Mouse (Mus musculus) testis, postnatal 10 days (tissue): Measurements from ENCODE around the gene Lrp6.

Experiments
- DNase-seq: peaks from one replicate; pipeline ENCODE4 v3.0.0; 2021; ENCODE audit warnings: low spot score

Gene Lrp6

GRCm38 (mm10) chr6:134567986-134568556 lies 1.3 kb upstream of the Lrp6 start:
- DNase-seq = no peak

DNA sequence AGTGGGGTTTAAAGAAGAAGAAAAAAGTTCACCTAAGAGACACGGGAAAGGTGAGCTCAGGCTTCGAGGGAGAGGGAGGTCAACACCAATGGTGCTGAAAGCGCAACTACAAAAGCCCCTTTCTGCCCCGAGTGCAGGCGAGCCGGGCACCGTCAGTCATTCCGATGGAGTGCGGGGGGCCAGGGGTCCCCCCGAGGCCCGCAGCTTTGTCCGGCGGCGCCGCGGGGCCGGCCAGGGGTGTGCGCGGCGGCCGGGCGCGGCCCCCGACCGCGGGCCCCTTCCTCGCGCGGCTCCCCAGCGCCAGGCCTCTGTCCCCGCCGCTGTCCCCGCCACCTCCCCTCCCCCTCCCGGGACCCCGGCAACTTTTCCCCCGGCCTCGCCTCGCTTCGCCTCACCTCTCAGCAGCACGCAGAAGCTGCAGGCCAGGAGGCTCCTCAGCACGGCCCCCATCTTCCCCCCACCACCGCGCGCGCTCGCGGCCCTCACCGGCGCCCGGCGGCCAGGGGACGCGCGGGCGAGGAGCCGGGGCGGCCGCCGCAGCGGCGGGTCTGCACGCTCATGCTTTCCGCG lies 432 bp downstream of the Lrp6 start:
- no peak for DNase-seq

DNA sequence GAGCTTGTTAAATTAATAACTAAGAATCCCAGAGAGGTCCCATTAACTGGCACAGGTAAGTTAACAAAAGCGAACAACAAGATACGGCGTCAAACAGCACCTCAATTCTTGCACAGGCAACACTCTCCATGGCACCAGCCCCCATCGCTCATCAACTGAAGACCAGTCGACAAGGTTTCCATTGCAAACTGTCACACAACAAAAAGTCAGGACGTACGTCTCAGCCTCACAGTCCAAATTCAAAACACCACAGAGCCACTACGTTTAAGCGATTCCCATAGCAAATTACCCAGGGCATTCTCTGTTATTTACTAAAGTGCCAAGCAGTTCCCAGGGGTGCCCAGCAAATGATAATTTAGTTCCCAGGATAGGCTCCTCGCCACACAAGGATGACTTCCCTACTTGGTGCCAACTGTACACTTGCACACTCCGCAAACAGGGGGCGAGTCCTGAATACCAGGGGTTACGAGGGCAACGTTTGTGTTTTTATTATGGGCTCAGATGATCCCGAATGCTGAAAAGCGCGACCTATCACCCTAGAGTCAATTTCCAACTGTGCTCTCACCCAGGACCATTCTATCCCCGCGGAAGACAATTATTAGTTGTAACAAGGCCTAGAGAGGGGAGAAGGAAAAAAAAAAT lies 1.0 kb downstream of the Lrp6 start:
- DNase-seq = no peak

DNA sequence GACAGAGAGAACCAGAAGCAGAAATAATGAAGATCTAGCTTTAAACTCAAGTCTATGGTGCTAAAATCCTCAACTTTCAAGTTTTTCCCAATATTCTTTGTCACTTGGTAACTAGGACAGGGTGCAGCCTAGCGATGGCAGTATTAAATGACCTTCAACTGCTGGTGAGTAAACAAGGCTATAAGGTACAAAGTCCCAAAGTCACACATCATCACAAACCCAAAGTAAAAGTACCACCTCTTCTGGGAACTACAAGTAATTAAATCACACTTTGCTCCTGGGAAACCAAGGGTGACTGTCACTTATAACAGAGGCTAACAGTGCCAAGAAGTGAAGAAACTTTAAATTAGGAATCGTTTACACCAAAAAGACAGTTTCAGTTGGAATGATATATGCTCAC lies 2.2 kb downstream of the Lrp6 start:
- DNase-seq = no peak

GRCm38 (mm10) chr6:134559635-134560034 lies 7.1 kb downstream of the Lrp6 start:
- no peak for DNase-seq

DNA sequence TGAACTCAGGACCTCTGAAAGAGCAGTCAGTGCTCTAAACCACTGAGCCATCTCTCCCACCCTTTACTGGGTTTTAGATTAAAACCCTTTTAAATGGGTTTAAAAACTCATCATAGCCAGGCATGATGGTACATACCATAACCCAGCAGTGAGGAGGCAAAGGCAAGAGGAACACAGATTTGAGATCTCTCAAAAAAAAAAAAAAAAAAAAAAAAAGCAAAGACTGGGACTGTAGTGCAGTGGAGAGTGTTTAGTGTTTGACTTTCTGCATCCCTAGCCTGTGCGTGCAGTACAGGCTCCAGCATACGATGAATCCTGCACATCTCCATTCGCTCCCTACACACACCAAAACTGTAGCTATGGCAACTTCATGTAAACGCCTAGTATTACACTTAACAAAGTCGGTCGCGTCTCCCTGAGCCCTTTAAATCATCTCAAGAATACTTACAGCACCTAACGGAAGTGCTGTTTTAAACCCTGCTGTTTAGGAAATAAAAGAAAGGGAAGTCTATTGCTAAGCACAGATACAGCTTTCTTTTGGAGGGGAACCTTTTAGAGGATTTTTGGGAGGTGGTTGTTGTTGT lies 8.1 kb downstream of the Lrp6 start:
- no peak for DNase-seq

- DNase-seq = no peak
Measured at GRCm38 (mm10) chr6:134557043-134557442, 9.7 kb downstream of the Lrp6 start.

- DNase-seq = no peak
Measured at GRCm38 (mm10) chr6:134556185-134556950, 10.4 kb downstream of the Lrp6 start.

DNA sequence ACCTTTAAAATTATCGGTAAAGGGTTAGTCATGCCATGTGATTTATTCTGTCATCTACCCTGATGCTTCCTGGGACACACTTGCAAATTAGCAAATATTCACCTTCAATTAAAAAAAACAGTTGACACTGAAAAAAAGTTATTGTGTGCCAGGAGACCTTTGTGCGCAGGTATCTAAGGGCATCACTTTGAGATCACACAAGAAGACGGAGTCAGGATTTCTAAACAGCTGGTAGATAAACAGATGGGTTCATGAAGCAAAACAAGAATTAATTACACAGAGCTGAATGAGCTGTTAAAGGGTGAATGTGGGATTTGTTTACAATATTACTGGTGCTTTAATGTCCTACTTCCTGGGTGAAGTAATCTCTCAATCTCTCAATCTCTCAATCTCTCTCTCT lies 11.6 kb downstream of the Lrp6 start:
- DNase-seq = no peak

- no peak for DNase-seq
Measured at GRCm38 (mm10) chr6:134554230-134554629, 12.5 kb downstream of the Lrp6 start.

GRCm38 (mm10) chr6:134551007-134551406 lies 15.8 kb downstream of the Lrp6 start:
- DNase-seq = no peak

DNA sequence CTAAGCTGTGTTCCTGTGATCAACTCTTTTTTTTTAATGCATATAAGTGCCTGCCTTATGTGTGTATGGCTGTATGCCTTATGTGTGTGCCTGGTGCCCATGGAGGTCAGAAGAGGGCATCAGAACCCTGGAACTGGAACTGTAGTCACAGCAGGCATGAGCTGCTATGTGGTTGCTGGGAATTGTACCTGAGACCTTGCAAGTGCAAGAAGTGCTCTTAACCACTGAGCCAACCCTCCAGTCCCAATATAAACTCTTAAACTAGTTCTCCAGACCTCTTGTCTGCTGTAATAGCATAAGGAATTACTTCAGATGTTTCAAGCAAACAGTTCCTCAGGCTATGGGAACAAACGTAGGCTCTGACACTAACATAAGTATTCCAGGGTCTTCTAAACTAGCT lies 16.4 kb downstream of the Lrp6 start:
- DNase-seq = no peak

DNA sequence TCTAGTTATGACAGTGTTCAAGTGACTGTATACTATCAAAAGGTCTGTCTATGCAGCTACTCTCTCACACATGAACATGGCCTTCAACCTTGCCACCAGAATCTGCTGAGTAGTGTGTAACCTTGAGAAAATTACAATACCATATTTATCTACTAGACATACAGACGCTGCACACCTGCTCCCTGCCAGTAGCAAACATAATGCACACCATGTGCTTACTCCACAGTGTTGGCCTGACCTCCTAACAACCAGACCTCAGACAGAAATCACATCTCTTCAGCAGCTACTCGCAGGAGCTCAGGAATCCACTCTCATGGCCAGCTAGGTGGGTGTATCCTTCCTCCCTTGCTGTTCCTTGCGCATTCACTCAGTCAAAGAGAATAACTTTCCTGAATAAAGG lies 21.9 kb downstream of the Lrp6 start:
- no peak for DNase-seq

- DNase-seq = no peak
Measured at GRCm38 (mm10) chr6:134544093-134544492, 22.7 kb downstream of the Lrp6 start.

- no peak for DNase-seq
Measured at GRCm38 (mm10) chr6:134543607-134544006, 23.2 kb downstream of the Lrp6 start.

GRCm38 (mm10) chr6:134542374-134542773 lies 24.4 kb downstream of the Lrp6 start:
- DNase-seq = no peak

DNA sequence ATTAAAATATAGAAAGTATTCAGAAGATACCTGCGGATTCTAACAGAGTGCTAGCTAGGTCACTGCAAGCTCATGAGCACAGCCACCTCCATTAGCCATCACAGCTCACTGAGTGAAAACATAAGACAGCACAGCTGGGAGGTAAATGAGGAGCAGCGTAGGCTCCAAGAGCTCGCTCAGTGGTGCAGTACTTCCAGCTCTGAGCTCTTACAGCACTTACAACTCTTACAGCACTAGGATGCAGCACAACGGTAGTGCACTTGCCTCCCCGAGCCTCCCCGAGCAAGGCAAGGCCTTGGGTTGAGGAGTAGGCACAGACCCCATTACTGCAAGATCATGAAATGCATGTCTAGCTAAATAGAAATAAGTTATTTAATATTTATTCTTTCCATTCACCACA lies 26.6 kb downstream of the Lrp6 start:
- no peak for DNase-seq

DNA sequence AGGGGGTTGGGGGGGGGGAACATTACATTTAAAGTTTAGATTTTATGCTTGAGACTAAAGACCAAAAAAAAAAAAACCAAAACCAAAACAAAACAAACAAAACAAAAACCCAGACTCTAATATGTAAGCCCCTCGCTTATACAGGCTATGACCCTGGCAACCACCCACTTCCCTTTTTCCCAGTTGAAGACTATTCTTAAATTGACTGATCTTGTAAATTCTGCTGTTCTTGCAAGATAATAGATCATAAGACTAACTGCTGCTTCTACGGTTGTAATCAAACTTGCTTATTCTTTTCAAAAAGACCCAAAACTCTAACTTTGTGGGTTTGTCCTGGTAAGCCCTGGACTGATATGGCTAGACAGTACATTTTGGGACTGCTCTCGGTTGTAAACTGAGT lies 27.3 kb downstream of the Lrp6 start:
- no peak for DNase-seq

GRCm38 (mm10) chr6:134538805-134539204 lies 28.0 kb downstream of the Lrp6 start:
- DNase-seq = no peak

GRCm38 (mm10) chr6:134537461-134538117 lies 29.2 kb downstream of the Lrp6 start:
- no peak for DNase-seq

DNA sequence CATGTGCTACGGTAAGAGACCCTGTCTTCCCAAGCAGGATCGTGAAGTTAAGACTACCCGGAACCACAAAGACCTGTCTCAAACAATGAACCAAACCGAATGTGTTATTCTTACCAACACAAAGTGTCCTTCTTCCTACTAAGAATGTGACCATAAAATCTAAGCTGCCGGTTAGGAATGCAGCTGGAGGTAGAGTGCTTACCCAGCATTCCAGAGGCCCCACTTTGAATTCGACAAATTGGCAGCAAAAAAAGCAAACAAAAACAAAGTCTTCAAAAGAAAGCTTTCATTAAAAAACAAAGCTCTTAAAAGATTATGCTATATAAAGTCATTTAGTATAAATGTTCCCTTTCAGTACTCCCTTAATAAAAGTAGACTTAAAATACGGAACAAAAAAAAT lies 31.6 kb downstream of the Lrp6 start:
- no peak for DNase-seq

GRCm38 (mm10) chr6:134533021-134533420 lies 33.7 kb downstream of the Lrp6 start:
- no peak for DNase-seq
